Mouse (Mus musculus): ENCODE data around the gene Casc3. TPM values are rescaled to one million over a fixed set of nuclear protein-coding genes. Genes with fewer than 3 reads are reported as not detected.
A peak's percentile ranks its signal among the peaks of the same experiment; 100 is the strongest.

Gene Casc3
- total and polyA plus RNA-seq, 2 experiments from 2014 or later, result 32.2 to 39.7 TPM

GRCm38 (mm10) chr11:98783236-98783696 lies 21.4 kb upstream of the Casc3 start:
- 1% methylated on average over 18 of the region's 20 CpGs for WGBS
- H3K27ac ChIP-seq (ENCODE audit: low read depth, low read length), result peak overlapping the region; percentile 70
- peak; percentile 51; the same call in 1 of the 2 replicates for ATAC-seq (ENCODE audit: low FRiP score)
- H3K27me3 ChIP-seq (ENCODE audit: insufficient read depth, low read length), result no peaks in the 10 kb centered on the region
- TF ChIP-seq CTCF (IDR thresholded peaks at IDR 0.05), result no peak
- H3K36me3 ChIP-seq (ENCODE audit: insufficient read depth, low read length), result no peaks in the 10 kb centered on the region
- H3K9me3 ChIP-seq (ENCODE audit: low read length), result no peaks in the 10 kb centered on the region
- H3K4me3 ChIP-seq (ENCODE audit: low read depth, low read length), result peak overlapping the region; percentile 6; the same call in 1 of the 2 replicates
- peaks cover 23% of the 10 kb centered on the region for H3K4me1 ChIP-seq (ENCODE audit: insufficient read depth, low read length)
- H3K4me2 ChIP-seq (ENCODE audit: low read depth, low read length, poor library complexity, severe bottlenecking), result peak overlapping the region; percentile 43
- peak overlapping the region; percentile 1 for H3K9ac ChIP-seq (replicated peaks; ENCODE audit: low read length, poor library complexity, severe bottlenecking)
- peak; percentile 81 for DNase-seq (ENCODE audit: low spot score)

- H3K4me2 ChIP-seq (ENCODE audit: low read depth, low read length, poor library complexity, severe bottlenecking), result no peak overlapping the region
- WGBS, result 79% methylated on average over 4 of the region's 4 CpGs
- no peak overlapping the region for H3K9ac ChIP-seq (replicated peaks; ENCODE audit: low read length, poor library complexity, severe bottlenecking)
- DNase-seq (ENCODE audit: low spot score) (no peak), ATAC-seq (ENCODE audit: low FRiP score) (no peak)
- H3K4me3 ChIP-seq (ENCODE audit: low read depth, low read length), result no peak overlapping the region
- H3K36me3 ChIP-seq (ENCODE audit: insufficient read depth, low read length), result no peaks in the 10 kb centered on the region
- peaks cover 23% of the 10 kb centered on the region for H3K4me1 ChIP-seq (ENCODE audit: insufficient read depth, low read length)
- no peak for TF ChIP-seq CTCF (IDR thresholded peaks at IDR 0.05)
- H3K27me3 ChIP-seq (ENCODE audit: insufficient read depth, low read length), result no peaks in the 10 kb centered on the region
- H3K9me3 ChIP-seq (ENCODE audit: low read length), result no peaks in the 10 kb centered on the region
- 0 out of 2 replicates have a peak overlapping the region, but pooled peaks have one; percentile 70 for H3K27ac ChIP-seq (ENCODE audit: low read depth, low read length)
Observed at GRCm38 (mm10) chr11:98784139-98784538, 20.6 kb upstream of the Casc3 start.

- Histone ChIP-seq H3K9ac (replicated peaks; ENCODE audit: low read length, poor library complexity, severe bottlenecking) (no peak overlapping the region), H3K27me3 (ENCODE audit: insufficient read depth, low read length) (no peaks in the 10 kb centered on the region), H3K36me3 (ENCODE audit: insufficient read depth, low read length) (no peaks in the 10 kb centered on the region), H3K4me3 (ENCODE audit: low read depth, low read length) (no peak overlapping the region), H3K9me3 (ENCODE audit: low read length) (no peaks in the 10 kb centered on the region), H3K4me2 (ENCODE audit: low read depth, low read length, poor library complexity, severe bottlenecking) (no peak overlapping the region), H3K4me1 (ENCODE audit: insufficient read depth, low read length) (peaks cover 23% of the 10 kb centered on the region), H3K27ac (ENCODE audit: low read depth, low read length) (0 out of 2 replicates have a peak overlapping the region, but pooled peaks have one; percentile 83)
- no peak for DNase-seq (ENCODE audit: low spot score)
- no peak for ATAC-seq (ENCODE audit: low FRiP score)
- 71% methylated on average over 10 of the region's 10 CpGs for WGBS
- no peak for TF ChIP-seq CTCF (IDR thresholded peaks at IDR 0.05)
Observed at GRCm38 (mm10) chr11:98785214-98785613, 19.5 kb upstream of the Casc3 start.

- peak overlapping the region; percentile 42 for H3K4me2 ChIP-seq (ENCODE audit: low read depth, low read length, poor library complexity, severe bottlenecking)
- peak; percentile 81 for TF ChIP-seq CTCF (IDR thresholded peaks at IDR 0.05)
- H3K9ac ChIP-seq (replicated peaks; ENCODE audit: low read length, poor library complexity, severe bottlenecking), result peak overlapping the region; percentile 5; the same call in 1 of the 2 replicates
- DNase-seq (ENCODE audit: low spot score) (peak; percentile 92), ATAC-seq (ENCODE audit: low FRiP score) (peak; percentile 46; the same call in 1 of the 2 replicates)
- H3K36me3 ChIP-seq (ENCODE audit: insufficient read depth, low read length), result no peaks in the 10 kb centered on the region
- no peaks in the 10 kb centered on the region for H3K9me3 ChIP-seq (ENCODE audit: low read length)
- 7% methylated on average over 12 of the region's 12 CpGs for WGBS
- H3K4me1 ChIP-seq (ENCODE audit: insufficient read depth, low read length), result peaks cover 23% of the 10 kb centered on the region
- H3K4me3 ChIP-seq (ENCODE audit: low read depth, low read length), result peak overlapping the region; percentile 6; the same call in 1 of the 2 replicates
- peak overlapping the region; percentile 83 for H3K27ac ChIP-seq (ENCODE audit: low read depth, low read length)
- no peaks in the 10 kb centered on the region for H3K27me3 ChIP-seq (ENCODE audit: insufficient read depth, low read length)
Observed at GRCm38 (mm10) chr11:98785772-98786281, 18.9 kb upstream of the Casc3 start.

GRCm38 (mm10) chr11:98786359-98787214 lies 18.1 kb upstream of the Casc3 start:
- ATAC-seq (ENCODE audit: low FRiP score) (peak; percentile 45), DNase-seq (ENCODE audit: low spot score) (peak; percentile 93)
- Histone ChIP-seq H3K4me2 (ENCODE audit: low read depth, low read length, poor library complexity, severe bottlenecking) (peak overlapping the region; percentile 42), H3K27ac (ENCODE audit: low read depth, low read length) (peak overlapping the region; percentile 83), H3K36me3 (ENCODE audit: insufficient read depth, low read length) (no peaks in the 10 kb centered on the region), H3K9ac (replicated peaks; ENCODE audit: low read length, poor library complexity, severe bottlenecking) (peak overlapping the region; percentile 5; the same call in 1 of the 2 replicates), H3K4me3 (ENCODE audit: low read depth, low read length) (peak overlapping the region; percentile 6; the same call in 1 of the 2 replicates), H3K27me3 (ENCODE audit: insufficient read depth, low read length) (no peaks in the 10 kb centered on the region), H3K4me1 (ENCODE audit: insufficient read depth, low read length) (peaks cover 23% of the 10 kb centered on the region), H3K9me3 (ENCODE audit: low read length) (no peaks in the 10 kb centered on the region)
- TF ChIP-seq CTCF (IDR thresholded peaks at IDR 0.05), result peak; percentile 89
- 2% methylated on average over 14 of the region's 15 CpGs for WGBS

All from midbrain, postnatal 0 days (tissue).